Mouse (Mus musculus) heart, adult 9 months (tissue): ENCODE data around the gene Pfas.

Experiments used
- DNase-seq, 2 experiments: peaks; one replicate each; pipeline ENCODE4 v3.0.0; 2022; ENCODE audit warnings: low spot score in 2 of 2

The Pfas gene

GRCm38 (mm10) chr11:69008182-69009121, at the start of gene Pfas:
Gene Pfas, minus strand, starts transcription at chr11:69008460.
- DNase-seq = peak; percentile 75 to 81

GRCm38 (mm10) chr11:69053848-69054247, 45.6 kb upstream of the Pfas start:
- DNase-seq = no peak

GRCm38 (mm10) chr11:69052824-69053421, 44.7 kb upstream of the Pfas start:
- DNase-seq = no peak

GRCm38 (mm10) chr11:69051771-69052170, 43.5 kb upstream of the Pfas start:
- DNase-seq = no peak

GRCm38 (mm10) chr11:69050748-69051147, 42.5 kb upstream of the Pfas start:
- no peak for DNase-seq

- DNase-seq = no peak
Observed at GRCm38 (mm10) chr11:69048151-69048550, 39.9 kb upstream of the Pfas start.

GRCm38 (mm10) chr11:69047592-69047991, 39.3 kb upstream of the Pfas start:
- DNase-seq = no peak

- no peak for DNase-seq
Observed at GRCm38 (mm10) chr11:69046395-69046774, 38.1 kb upstream of the Pfas start.

- DNase-seq = peak; percentile 78 to 79
Observed at GRCm38 (mm10) chr11:69045531-69046394, 37.5 kb upstream of the Pfas start, which contains the start of gene Aurkb. Gene Aurkb, plus strand, starts transcription at chr11:69045647.

GRCm38 (mm10) chr11:69038173-69038572, 29.9 kb upstream of the Pfas start:
- no peak for DNase-seq

- DNase-seq = peak; percentile 68 to 90
Observed at GRCm38 (mm10) chr11:69037231-69038061, 29.2 kb upstream of the Pfas start.

GRCm38 (mm10) chr11:69036486-69037230, 28.4 kb upstream of the Pfas start:
- peak; percentile 75 to 92 for DNase-seq

- DNase-seq = peak; percentile 86 to 91
Observed at GRCm38 (mm10) chr11:69035849-69036248, 27.6 kb upstream of the Pfas start.

GRCm38 (mm10) chr11:69035411-69035810, 27.2 kb upstream of the Pfas start:
- DNase-seq = peak in 1 of 2 experiments; percentile 19

GRCm38 (mm10) chr11:69034585-69034984, 26.3 kb upstream of the Pfas start:
- DNase-seq = no peak

- DNase-seq = no peak
Observed at GRCm38 (mm10) chr11:69033552-69033951, 25.3 kb upstream of the Pfas start.

- no peak for DNase-seq
Observed at GRCm38 (mm10) chr11:69028805-69029204, 20.5 kb upstream of the Pfas start.

GRCm38 (mm10) chr11:69026562-69026961, 18.3 kb upstream of the Pfas start:
- no peak for DNase-seq

GRCm38 (mm10) chr11:69020691-69021090, 12.4 kb upstream of the Pfas start:
- DNase-seq = no peak

GRCm38 (mm10) chr11:69016755-69017154, 8.5 kb upstream of the Pfas start:
- no peak for DNase-seq
